Mouse (Mus musculus) limb, embryonic 10.5 days (tissue): Measurements from ENCODE around the gene Mmachc. TPM values are rescaled to one million over a fixed set of nuclear protein-coding genes. Genes with fewer than 3 reads are reported as not detected.

Experiments used
- DNase-seq: peaks from one replicate; pipeline ENCODE4 v3.0.0-alpha.2; 2017; ENCODE audit warnings: low spot score
- H3K27ac ChIP-seq: fragments of 300-500 bp; sonication (generic); 2 replicates; pipeline ENCODE4 v1.5.1; 2016; ENCODE audit warnings: mild to moderate bottlenecking
- H3K27me3 ChIP-seq: fragments of 300-500 bp; sonication (generic); 2 replicates; pipeline ENCODE4 v1.6.1; 2016; ENCODE audit warnings: low read depth, mild to moderate bottlenecking; ENCODE audit not compliant: poor library complexity, severe bottlenecking
- H3K36me3 ChIP-seq: fragments of 300-500 bp; sonication (generic); 2 replicates; pipeline ENCODE4 v1.6.1; 2016; ENCODE audit warnings: mild to moderate bottlenecking, moderate library complexity
- H3K4me1 ChIP-seq: fragments of 300-500 bp; sonication (generic); 2 replicates; pipeline ENCODE4 v1.6.1; 2016
- H3K4me3 ChIP-seq: fragments of 300-500 bp; sonication (generic); 2 replicates; pipeline ENCODE4 v1.5.1; 2016; ENCODE audit warnings: mild to moderate bottlenecking, moderate library complexity
- H3K9me3 ChIP-seq: fragments of 300-500 bp; sonication (generic); replicated peaks from 2 replicates; pipeline ENCODE4 v1.6.1; 2016; ENCODE audit warnings: mild to moderate bottlenecking
- WGBS: fragments of 180-500 bp; shearing (Covaris S2); methylation state at CpG from one replicate; pipeline ENCODE4 v1.1.7; 2016; 5-methylcytosine and 5-hydroxymethylcytosine counted together
- polyA plus RNA-seq: library from polyadenylated mRNA; unstranded; fragments of >200 nt; fragmentation: Nextera tagmentation; extraction: Ambion mirVana; gene quantifications from 2 replicates; pipeline ENCODE4 v1.2.1, GENCODE M21; 2016

Mmachc gene
- polyA plus RNA-seq, 1 experiment from 2014 or later = 36.6 TPM

DNA sequence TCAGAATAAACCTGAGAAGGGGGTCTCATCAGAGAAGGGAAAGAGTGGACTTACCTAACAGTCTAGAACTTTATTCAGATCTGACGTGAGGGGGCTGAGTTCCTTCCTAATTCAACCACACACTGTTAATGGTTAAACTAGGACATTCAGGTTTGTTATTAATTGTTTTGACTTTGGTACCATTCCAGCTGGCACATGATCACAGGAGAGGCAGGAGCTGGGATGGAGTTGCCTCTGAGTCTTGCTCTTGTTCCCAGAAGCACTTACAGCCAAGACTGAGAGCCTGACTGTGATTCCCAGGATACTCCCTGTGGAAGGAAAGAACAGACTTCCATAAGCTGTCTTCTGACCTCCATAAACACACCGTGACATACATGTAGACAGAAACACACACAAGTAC, 48.7 kb downstream of the Mmachc start:
- Histone ChIP-seq H3K4me3 (no peak overlapping the region), H3K36me3 (no peaks in the 10 kb centered on the region), H3K27ac (no peak overlapping the region), H3K27me3 (no peaks in the 10 kb centered on the region), H3K4me1 (0 out of 2 replicates have a peak, but pooled peaks cover 4% of the 10 kb centered on the region), H3K9me3 (no peaks in the 10 kb centered on the region)
- WGBS = 84% methylated on average over 2 of the region's 2 CpGs
- no peak for DNase-seq

GRCm38 (mm10) chr4:116657971-116658370, 50.2 kb downstream of the Mmachc start:
- H3K4me1 ChIP-seq = 0 out of 2 replicates have a peak, but pooled peaks cover 4% of the 10 kb centered on the region
- 50% methylated on average over 3 of the region's 3 CpGs for WGBS

DNA sequence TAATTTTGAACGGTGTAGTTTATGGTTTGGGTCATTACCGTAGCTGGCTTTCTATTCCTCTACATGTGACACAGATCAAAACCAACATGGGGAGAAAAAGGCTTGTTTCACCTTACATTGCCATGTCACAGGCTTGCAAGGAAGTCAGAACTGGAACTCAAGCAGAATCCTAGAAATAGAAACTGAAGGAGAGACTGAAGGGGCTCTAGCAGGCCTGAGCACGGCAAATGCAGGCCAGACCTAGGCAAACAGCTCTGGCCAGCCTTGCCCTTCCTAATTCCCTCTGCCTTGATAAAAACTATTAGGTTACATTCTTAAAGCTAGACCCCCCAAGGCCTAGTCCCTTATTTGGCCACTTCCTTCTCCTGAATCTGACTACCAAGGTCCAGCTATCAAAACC, 52.5 kb downstream of the Mmachc start:
- DNase-seq = no peak
- Histone ChIP-seq H3K36me3 (no peaks in the 10 kb centered on the region), H3K4me3 (no peak overlapping the region), H3K9me3 (no peaks in the 10 kb centered on the region), H3K27ac (no peak overlapping the region), H3K27me3 (no peaks in the 10 kb centered on the region), H3K4me1 (0 out of 2 replicates have a peak, but pooled peaks cover 8% of the 10 kb centered on the region)
- 77% methylated on average over 3 of the region's 3 CpGs for WGBS

More at GRCm38 (mm10) chr4:116657971-116658370, 50.2 kb downstream of the Mmachc start:
- no peaks in the 10 kb centered on the region for H3K36me3 ChIP-seq
- no peak overlapping the region for H3K4me3 ChIP-seq
- no peaks in the 10 kb centered on the region for H3K9me3 ChIP-seq
- H3K27me3 ChIP-seq = no peaks in the 10 kb centered on the region
- no peak for DNase-seq
- H3K27ac ChIP-seq = no peak overlapping the region

DNA sequence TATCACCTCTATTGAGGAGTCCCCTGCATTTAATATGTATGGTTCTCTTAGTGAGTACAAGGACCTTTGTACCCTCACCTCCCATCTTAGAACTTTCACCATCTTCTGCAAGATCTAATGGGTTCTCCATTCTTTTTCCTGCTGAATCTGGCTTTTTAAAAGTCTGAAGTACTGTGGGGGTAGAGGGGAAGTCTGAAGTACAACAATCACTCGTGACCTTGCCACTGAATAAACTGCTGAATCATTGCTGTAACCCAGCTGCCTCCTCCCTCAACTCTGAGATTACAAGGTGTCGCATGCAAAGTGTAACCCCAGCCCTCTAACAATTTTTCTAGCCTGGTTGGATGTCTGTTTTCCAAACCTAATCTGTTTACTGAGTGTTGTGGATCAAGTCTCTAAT, 53.1 kb downstream of the Mmachc start:
- no peak for DNase-seq
- Histone ChIP-seq H3K27me3 (no peaks in the 10 kb centered on the region), H3K9me3 (no peaks in the 10 kb centered on the region), H3K4me3 (no peak overlapping the region), H3K36me3 (peaks cover 2% of the 10 kb centered on the region; the same call in 1 of the 2 replicates), H3K4me1 (peaks cover 12% of the 10 kb centered on the region), H3K27ac (no peak overlapping the region)
- 64% methylated on average over 2 of the region's 2 CpGs for WGBS

GRCm38 (mm10) chr4:116653228-116653627, 55.0 kb downstream of the Mmachc start:
- no peak overlapping the region for H3K27ac ChIP-seq

More at GRCm38 (mm10) chr4:116653228-116653627, 55.0 kb downstream of the Mmachc start:
- WGBS = 91% methylated on average over 6 of the region's 6 CpGs
- Histone ChIP-seq H3K36me3 (peaks cover 20% of the 10 kb centered on the region), H3K4me1 (peaks cover 22% of the 10 kb centered on the region), H3K27me3 (no peaks in the 10 kb centered on the region), H3K4me3 (no peak overlapping the region), H3K9me3 (no peaks in the 10 kb centered on the region)
- no peak for DNase-seq

Other genes starting within 250 kb of the Mmachc start
- 16.3 and 19.2 TPM in 2 replicates for gene Mast2, start 244.2 kb downstream of the Mmachc start, polyA plus RNA-seq
- gene Ipp, start 200.9 kb downstream of the Mmachc start, polyA plus RNA-seq = 15.2 and 19.1 TPM in 2 replicates
- 26.2 and 30.1 TPM in 2 replicates for gene Tmem69, start 152.5 kb downstream of the Mmachc start, polyA plus RNA-seq
- gene Gpbp1l1, start 150.7 kb downstream of the Mmachc start, polyA plus RNA-seq = 30.5 and 38.1 TPM in 2 replicates
- gene Ccdc17, start 111.8 kb downstream of the Mmachc start, polyA plus RNA-seq = 0.84 and 1.5 TPM in 2 replicates
- 334 and 364 TPM in 2 replicates for gene Nasp, start 80.5 kb downstream of the Mmachc start, polyA plus RNA-seq
- 694 and 733 TPM in 2 replicates for gene Akr1a1, start 56.7 kb downstream of the Mmachc start, polyA plus RNA-seq
- 1,278 and 1,447 TPM in 2 replicates for gene Prdx1, start 22.9 kb downstream of the Mmachc start, polyA plus RNA-seq
- 34.0 and 36.3 TPM in 2 replicates for gene Ccdc163, start 103 bp upstream of the Mmachc start, polyA plus RNA-seq
- gene Tesk2, start 12.5 kb upstream of the Mmachc start, polyA plus RNA-seq = 8.0 and 13.6 TPM in 2 replicates
- 40.8 and 42.3 TPM in 2 replicates for gene Toe1, start 99.2 kb upstream of the Mmachc start, polyA plus RNA-seq
- gene Mutyh, start 99.3 kb upstream of the Mmachc start, polyA plus RNA-seq = 33.0 and 33.5 TPM in 2 replicates
- gene Hpdl, start 113.3 kb upstream of the Mmachc start, polyA plus RNA-seq = 2.2 TPM in 2 replicates
- gene Zswim5, start 169.0 kb upstream of the Mmachc start, polyA plus RNA-seq = 0.59 and 0.68 TPM in 2 replicates